Mouse (Mus musculus): ENCODE data around the gene Edil3.

Gene Edil3

DNA sequence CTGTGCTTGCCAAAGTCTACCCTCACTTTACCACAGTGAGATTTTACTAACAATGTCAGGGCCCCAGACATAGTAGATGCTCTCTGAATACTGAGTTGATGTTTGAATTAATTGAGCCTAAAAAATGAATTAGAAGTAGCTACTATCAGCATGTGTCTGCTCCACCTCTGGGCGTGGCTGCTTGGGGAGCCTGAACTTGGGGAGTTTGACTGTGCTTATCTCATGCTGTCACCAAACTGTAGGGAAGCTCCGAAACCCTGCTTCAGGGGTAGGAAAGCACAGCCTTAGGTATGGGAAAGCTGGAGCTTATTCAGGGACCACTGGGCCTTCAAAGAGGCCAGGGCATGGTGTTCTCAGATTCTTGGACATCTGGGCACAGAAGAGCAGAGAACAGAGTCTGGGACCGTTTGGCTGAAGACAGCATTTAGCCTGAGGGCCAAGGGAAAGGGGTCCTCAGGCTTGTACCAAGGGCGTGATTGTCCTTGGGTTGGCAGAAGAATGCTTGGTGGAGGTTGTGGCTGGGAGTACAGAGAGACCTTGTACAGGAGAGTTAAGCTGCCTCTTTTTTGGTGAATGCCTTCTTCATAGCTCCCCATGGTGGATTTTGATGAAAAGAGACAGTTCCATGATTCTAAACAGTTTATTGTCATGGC lies 432.8 kb downstream of the Edil3 start:
- DNase-seq (ENCODE audit: low spot score in 2 of 2): no peak

- no peak for DNase-seq (ENCODE audit: low spot score in 2 of 2)
Measured at GRCm38 (mm10) chr13:89256906-89257305, 435.6 kb downstream of the Edil3 start.

- DNase-seq (ENCODE audit: low spot score in 2 of 2): peak; percentile 31 to 48
Measured at GRCm38 (mm10) chr13:89286696-89287305, 465.5 kb downstream of the Edil3 start.

DNA sequence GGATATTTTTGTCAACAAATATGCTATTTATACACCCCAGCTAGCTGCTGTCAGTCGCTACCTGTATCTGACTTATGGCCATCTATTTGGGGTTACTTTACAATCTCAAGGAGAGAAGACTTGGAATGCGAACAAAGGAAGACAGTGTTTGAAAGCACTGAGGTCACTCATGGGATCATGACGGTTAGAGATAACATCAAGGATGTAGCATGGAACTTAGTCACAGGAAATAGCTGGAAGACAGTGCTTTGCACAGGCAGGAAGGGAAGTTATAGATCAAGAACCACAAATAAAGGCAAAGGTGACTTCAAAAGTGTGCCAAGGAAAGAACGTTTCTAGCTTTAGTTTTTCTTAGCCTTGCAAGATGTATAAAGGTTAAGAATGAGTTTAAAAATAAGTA lies 466.9 kb downstream of the Edil3 start:
- DNase-seq (ENCODE audit: low spot score in 2 of 2): no peak

GRCm38 (mm10) chr13:89321155-89321554 lies 499.9 kb downstream of the Edil3 start:
- DNase-seq (ENCODE audit: low spot score in 2 of 2): no peak

DNA sequence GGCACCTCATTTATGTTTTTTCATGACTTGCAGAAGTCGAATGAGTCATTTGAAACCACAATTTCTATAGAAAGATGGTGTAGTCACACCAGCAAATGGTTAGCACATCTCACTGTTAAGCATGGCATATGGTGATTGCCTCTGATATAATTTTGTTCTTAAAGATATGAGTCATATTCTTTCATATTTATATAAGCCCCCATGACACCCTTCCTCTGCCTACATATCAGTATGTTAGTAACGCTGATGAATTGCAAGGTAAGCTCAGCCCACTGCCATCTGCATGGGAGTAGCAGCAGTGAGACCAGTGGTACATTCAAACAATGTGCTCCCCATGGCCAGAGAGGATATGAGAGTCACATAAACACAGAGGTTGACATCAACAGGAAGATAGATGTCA lies 503.0 kb downstream of the Edil3 start:
- peak; percentile 53 to 65 for DNase-seq (ENCODE audit: low spot score in 2 of 2)

- no peak for DNase-seq (ENCODE audit: low spot score in 2 of 2)
Measured at GRCm38 (mm10) chr13:89334494-89334893, 513.2 kb downstream of the Edil3 start.

DNA sequence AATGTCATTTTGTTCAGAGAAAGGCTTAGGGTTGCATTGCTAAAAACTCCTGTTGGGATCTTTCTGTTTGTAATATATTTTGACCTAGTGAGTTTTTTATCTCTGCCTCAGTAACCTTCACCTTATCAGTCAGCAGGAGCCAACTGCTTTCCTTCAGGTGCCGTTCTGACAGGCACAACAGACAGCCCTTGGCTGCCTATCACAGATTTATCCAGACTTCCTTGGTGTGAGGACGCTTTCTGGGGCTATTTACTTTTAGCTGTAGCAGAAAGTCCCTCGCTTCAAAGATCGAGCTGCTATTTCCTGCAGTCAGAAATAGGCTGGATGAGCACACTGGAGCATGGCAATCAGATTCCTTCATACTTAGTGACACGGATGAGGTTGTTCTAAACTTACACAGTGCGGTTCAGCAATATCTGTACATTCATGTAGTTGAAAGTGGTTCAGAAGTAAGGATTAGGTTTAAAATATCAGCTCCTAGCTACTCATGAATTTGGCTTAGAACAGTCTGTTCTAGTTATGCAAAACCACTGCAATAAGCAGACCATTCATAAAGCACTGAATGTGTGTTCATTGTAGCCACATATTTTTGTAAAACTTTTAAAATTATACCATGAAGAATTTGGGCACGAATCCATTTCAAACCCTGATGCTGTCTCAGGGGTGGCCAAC lies 514.8 kb downstream of the Edil3 start:
- DNase-seq (ENCODE audit: low spot score in 2 of 2): no peak

- no peak for DNase-seq (ENCODE audit: low spot score in 2 of 2)
Measured at GRCm38 (mm10) chr13:89339055-89339454, 517.8 kb downstream of the Edil3 start.

DNA sequence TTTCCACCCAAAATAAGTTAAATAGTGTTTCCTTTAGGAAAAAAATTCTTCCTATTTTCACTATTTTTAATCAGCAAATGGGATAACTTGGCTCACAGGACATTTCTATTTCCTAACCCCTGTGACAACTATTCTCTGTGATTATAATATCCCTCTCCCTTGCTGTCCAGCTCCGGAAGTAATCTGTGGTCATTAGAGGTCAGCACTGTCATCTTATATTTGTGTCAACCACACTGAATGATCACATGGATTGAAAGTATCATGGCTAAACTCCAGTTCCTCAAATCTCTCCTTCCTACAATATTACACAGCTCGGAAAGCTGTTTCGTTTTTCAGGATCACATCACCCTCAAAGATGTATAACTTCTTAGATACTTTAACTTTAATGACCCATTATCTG lies 518.5 kb downstream of the Edil3 start:
- no peak for DNase-seq (ENCODE audit: low spot score in 2 of 2)

- no peak for DNase-seq (ENCODE audit: low spot score in 2 of 2)
Measured at GRCm38 (mm10) chr13:89355234-89355633, 534.0 kb downstream of the Edil3 start.

DNA sequence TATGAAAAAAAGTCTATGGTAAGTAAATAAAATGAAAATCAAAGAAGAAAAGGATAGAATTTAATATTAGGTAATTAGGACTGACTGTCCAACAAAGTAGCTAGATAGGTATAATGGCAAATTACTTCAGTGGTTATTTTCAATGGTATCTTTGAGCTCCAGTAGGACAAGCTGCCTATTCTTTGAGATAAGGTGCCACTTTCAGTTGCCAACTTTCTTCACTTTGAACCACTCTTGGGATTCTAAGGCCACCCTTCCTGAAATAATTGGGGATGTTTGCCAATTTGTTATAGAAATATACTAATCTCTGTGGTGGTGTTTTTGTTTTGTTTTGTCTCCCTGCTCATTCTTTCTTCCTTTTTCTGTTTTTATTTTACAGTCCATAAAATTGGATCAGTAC lies 537.1 kb downstream of the Edil3 start:
- DNase-seq (ENCODE audit: low spot score in 2 of 2): no peak

GRCm38 (mm10) chr13:89362274-89362673 lies 541.0 kb downstream of the Edil3 start:
- DNase-seq (ENCODE audit: low spot score in 2 of 2): no peak

DNA sequence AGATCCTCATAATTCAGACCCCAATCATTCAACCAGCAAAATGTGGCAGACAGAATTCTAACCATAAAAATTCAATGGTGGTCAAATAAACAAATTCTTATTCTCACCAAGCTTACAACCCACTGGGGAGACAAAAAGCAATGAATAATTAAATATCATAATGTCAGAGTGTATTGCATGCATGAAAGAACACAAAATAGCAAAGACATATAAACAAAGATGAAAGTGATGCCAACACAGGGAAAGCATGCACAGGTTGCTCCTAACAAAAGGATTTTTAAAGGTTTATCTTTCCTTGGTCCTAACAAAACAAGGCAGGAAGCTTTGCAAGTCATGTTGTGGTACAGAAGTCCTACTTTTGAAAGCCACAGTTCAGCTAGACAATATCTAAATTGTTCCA lies 550.0 kb downstream of the Edil3 start:
- DNase-seq (ENCODE audit: low spot score in 2 of 2): no peak

DNA sequence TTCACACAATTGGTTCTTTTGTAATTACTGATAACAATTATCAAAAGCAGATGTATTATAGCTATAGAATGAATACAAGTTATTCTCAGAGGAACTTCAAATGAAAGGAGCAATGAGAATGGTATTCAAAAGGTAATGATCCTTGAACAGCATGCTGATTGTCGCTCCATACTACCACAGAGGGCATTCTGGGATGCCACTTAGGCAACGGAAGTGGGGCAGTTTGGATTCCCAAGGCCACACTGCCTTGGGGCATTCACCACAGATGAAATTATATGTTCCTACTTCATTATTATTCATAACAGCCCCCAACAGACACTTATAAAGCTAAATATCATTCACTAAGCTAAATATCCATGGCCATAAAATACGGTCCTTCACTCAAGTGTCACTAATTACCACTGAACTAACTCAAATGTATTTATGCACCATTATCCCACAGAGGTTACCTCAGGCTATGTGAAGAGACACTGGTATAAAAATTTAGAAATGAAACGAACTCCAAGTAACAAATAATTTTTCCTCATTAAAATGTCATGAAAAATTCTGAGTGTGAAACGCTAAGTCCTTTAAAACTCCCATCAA lies 550.5 kb downstream of the Edil3 start:
- no peak for DNase-seq (ENCODE audit: low spot score in 2 of 2)
